In genomic region chr19:21737881-21738590, GRCm38 (mm10) we compare ENCODE assay signal across 8 mouse cellular contexts. TPM values are rescaled to one million over a fixed set of nuclear protein-coding genes. Genes with fewer than 3 reads are reported as not detected.
DNase-seq lines count a peak whose midpoint lies in the region; ATAC-seq and TF ChIP-seq lines count a peak whose summit lies in the region.

No protein-coding gene starts in this region.

- ATAC-seq in neural tube, embryonic 12.5 days (ENCODE audit: low FRiP score, low read depth), result peak; percentile 67; the same call in 1 of the 2 replicates
- ATAC-seq in hindbrain, postnatal 0 days, result peak; percentile 65
- peak; percentile 92 for ATAC-seq in limb, embryonic 14.5 days (ENCODE audit: low FRiP score, low read depth)

- no peaks in the 10 kb centered on the region for H3K27me3 ChIP-seq in neural tube, embryonic 12.5 days (replicated peaks)
- no peaks in the 10 kb centered on the region for H3K27me3 ChIP-seq in hindbrain, postnatal 0 days (ENCODE audit: insufficient read depth, low read length)
- H3K27me3 ChIP-seq in limb, embryonic 14.5 days (ENCODE audit: control insufficient read depth, insufficient read depth, low read length), result no peaks in the 10 kb centered on the region

- no peak for DNase-seq in neural tube, embryonic 10.5 days (ENCODE audit: extremely low spot score, low spot score)
- DNase-seq in brain, embryonic 14.5 days (ENCODE audit: low read depth), result peak; percentile 90
- peak; percentile 70 for DNase-seq in gastrocnemius, adult 18-20 months (ENCODE audit: low spot score)
- DNase-seq in hindbrain, postnatal 0 days (ENCODE audit: low spot score), result peak; percentile 84
- peak; percentile 91 for DNase-seq in limb, embryonic 14.5 days (ENCODE audit: low spot score)
- DNase-seq in right cerebral cortex, adult 2 months (ENCODE audit: low spot score in 2 of 2), result peak; percentile 56 to 60
- no peak for DNase-seq in layer of hippocampus, adult 9-10 months (ENCODE audit: low spot score)

- no peak for TF ChIP-seq POLR2A in brain, embryonic 14.5 days (IDR thresholded peaks at IDR 0.05; ENCODE audit: borderline replicate concordance, extremely low read depth, insufficient read depth, insufficient read length, poor library complexity, severe bottlenecking)
- no peak for TF ChIP-seq POLR2A in limb, embryonic 14.5 days (IDR thresholded peaks at IDR 0.05; ENCODE audit: borderline replicate concordance, extremely low read depth, insufficient read depth, insufficient read length)

- H3K9me3 ChIP-seq in neural tube, embryonic 12.5 days, result no peaks in the 10 kb centered on the region
- H3K9me3 ChIP-seq in hindbrain, postnatal 0 days (ENCODE audit: low read length), result no peaks in the 10 kb centered on the region
- no peaks in the 10 kb centered on the region for H3K9me3 ChIP-seq in limb, embryonic 14.5 days (ENCODE audit: control insufficient read depth, low read length)

- TF ChIP-seq CTCF in brain, embryonic 14.5 days (IDR thresholded peaks at IDR 0.05; ENCODE audit: borderline replicate concordance, extremely low read depth, insufficient read depth, insufficient read length), result no peak
- no peak for TF ChIP-seq CTCF in hindbrain, postnatal 0 days (IDR thresholded peaks at IDR 0.05; ENCODE audit: low read depth)

- no peaks in the 10 kb centered on the region for H3K4me1 ChIP-seq in neural tube, embryonic 12.5 days
- peaks cover 3% of the 10 kb centered on the region; the same call in 1 of the 2 replicates for H3K4me1 ChIP-seq in hindbrain, postnatal 0 days (ENCODE audit: insufficient read depth, low read length)
- H3K4me1 ChIP-seq in limb, embryonic 14.5 days (ENCODE audit: control insufficient read depth, insufficient read depth, low read length), result peaks cover 22% of the 10 kb centered on the region

- H3K27ac ChIP-seq in neural tube, embryonic 12.5 days, result no peak overlapping the region
- peak overlapping the region; percentile 54 for H3K27ac ChIP-seq in hindbrain, postnatal 0 days
- peak overlapping the region; percentile 86 for H3K27ac ChIP-seq in limb, embryonic 14.5 days (replicated peaks; ENCODE audit: low read depth, low read length)

- 51% methylated on average over 17 of the region's 17 CpGs for WGBS in neural tube, embryonic 12.5 days
- 37% methylated on average over 17 of the region's 17 CpGs for WGBS in hindbrain, postnatal 0 days
- WGBS in limb, embryonic 14.5 days, result 40% methylated on average over 17 of the region's 17 CpGs

- no peaks in the 10 kb centered on the region for H3K36me3 ChIP-seq in neural tube, embryonic 12.5 days
- no peaks in the 10 kb centered on the region for H3K36me3 ChIP-seq in hindbrain, postnatal 0 days (ENCODE audit: insufficient read depth, low read length)
- no peaks in the 10 kb centered on the region for H3K36me3 ChIP-seq in limb, embryonic 14.5 days (ENCODE audit: control insufficient read depth, insufficient read depth, low read length)

- H3K9ac ChIP-seq in neural tube, embryonic 12.5 days, result no peak overlapping the region
- no peak overlapping the region for H3K9ac ChIP-seq in hindbrain, postnatal 0 days (replicated peaks; ENCODE audit: low read length)
- no peak overlapping the region for H3K9ac ChIP-seq in limb, embryonic 14.5 days (ENCODE audit: low read depth, low read length, severe bottlenecking)

- H3K4me2 ChIP-seq in neural tube, embryonic 12.5 days (replicated peaks), result no peak overlapping the region
- peak overlapping the region; percentile 34 for H3K4me2 ChIP-seq in hindbrain, postnatal 0 days (ENCODE audit: low read depth, low read length)
- H3K4me2 ChIP-seq in limb, embryonic 14.5 days (replicated peaks; ENCODE audit: low read depth, low read length, severe bottlenecking), result peak overlapping the region; percentile 10; the same call in 1 of the 2 replicates

- no peak overlapping the region for H3K4me3 ChIP-seq in neural tube, embryonic 12.5 days
- no peak overlapping the region for H3K4me3 ChIP-seq in hindbrain, postnatal 0 days (ENCODE audit: low read length)
- H3K4me3 ChIP-seq in limb, embryonic 14.5 days (replicated peaks; ENCODE audit: low read length), result no peak overlapping the region

RNA-seq across cellular contexts. Expression of gene Cemip2, which starts 40.1 kb away (rescaled TPM):
- polyA plus RNA-seq in neural tube, embryonic 12.5 days (2016; fragmentation: Nextera tagmentation; extraction: Ambion mirVana), result 85.7 and 89.1 TPM in 2 replicates
- 24.0 and 34.9 TPM in 2 replicates for polyA plus RNA-seq in brain, embryonic 14.5 days (2012; rRNA removed)
- total RNA-seq in gastrocnemius, adult 18-20 months (2021), result 10 to 100 TPM in 1 of 2 experiments, 1 to 10 TPM in 1; 8.4 to 10.8 TPM
- total RNA-seq in hindbrain, postnatal 0 days (2014; rRNA removed), result 25.1 and 26.2 TPM in 2 replicates
- polyA plus RNA-seq in hindbrain, postnatal 0 days (2015; fragmentation: Nextera tagmentation; extraction: Ambion mirVana), result 11.7 TPM in 2 replicates
- polyA plus RNA-seq in limb, embryonic 14.5 days (2012; rRNA removed), result 16.1 and 17.1 TPM in 2 replicates
- polyA plus RNA-seq in limb, embryonic 14.5 days (2014; fragmentation: Nextera tagmentation; extraction: Ambion mirVana), result 31.1 and 33.3 TPM in 2 replicates

Comparison
In these comparisons a context has a peak if more than half of its experiments do, and no peak if none do; other contexts are left out.
1. DNase-seq: peak in brain, embryonic 14.5 days (single experiment), gastrocnemius, adult 18-20 months (single experiment), hindbrain, postnatal 0 days (single experiment), limb, embryonic 14.5 days (single experiment) and right cerebral cortex, adult 2 months (2 of 2); none in neural tube, embryonic 10.5 days (single experiment) and layer of hippocampus, adult 9-10 months (single experiment).
2. Peak in every context shown above with its lines, with median percentiles within 50 percentile points of each other: ATAC-seq.